Mouse (Mus musculus): ENCODE measurements around the gene Cflar.
"Not testable (repeated sequence)": the region's sequence is repeated elsewhere in the genome, so short reads cannot be mapped to it uniquely, and the experiment has no call there.

Cflar gene

GRCm38 (mm10) chr1:58734043-58734920 lies 23.0 kb downstream of the Cflar start:
- DNase-seq = no peak

GRCm38 (mm10) chr1:58735962-58736361 lies 24.7 kb downstream of the Cflar start:
- DNase-seq = no peak

- DNase-seq = no peak
Observed at GRCm38 (mm10) chr1:58736968-58737367, 25.7 kb downstream of the Cflar start.

- DNase-seq = no peak
Observed at GRCm38 (mm10) chr1:58739529-58739928, 28.2 kb downstream of the Cflar start.

- DNase-seq = no peak
Observed at GRCm38 (mm10) chr1:58742571-58743021, 31.3 kb downstream of the Cflar start.

GRCm38 (mm10) chr1:58743252-58743651 lies 31.9 kb downstream of the Cflar start:
- DNase-seq = no peak

- DNase-seq = peak; percentile 81
Observed at GRCm38 (mm10) chr1:58744645-58745044, 33.3 kb downstream of the Cflar start.

GRCm38 (mm10) chr1:58746880-58747279 lies 35.6 kb downstream of the Cflar start:
- peak; percentile 60 for DNase-seq

- no peak for DNase-seq
Observed at GRCm38 (mm10) chr1:58759451-58759850, 48.1 kb downstream of the Cflar start.

- DNase-seq = no peak
Observed at GRCm38 (mm10) chr1:58760581-58760980, 49.3 kb downstream of the Cflar start.

- peak; percentile 45 for DNase-seq
Observed at GRCm38 (mm10) chr1:58761391-58762275, 50.3 kb downstream of the Cflar start.

GRCm38 (mm10) chr1:58762576-58762975 lies 51.3 kb downstream of the Cflar start:
- DNase-seq = no peak

- DNase-seq = not testable (repeated sequence)
Observed at GRCm38 (mm10) chr1:58766446-58766845, 55.1 kb downstream of the Cflar start.

GRCm38 (mm10) chr1:58769136-58769535 lies 57.8 kb downstream of the Cflar start:
- DNase-seq = no peak

GRCm38 (mm10) chr1:58769701-58770100 lies 58.4 kb downstream of the Cflar start:
- DNase-seq = no peak

GRCm38 (mm10) chr1:58770111-58770720 lies 58.9 kb downstream of the Cflar start:
- DNase-seq = peak; percentile 70

GRCm38 (mm10) chr1:58772084-58772483 lies 60.8 kb downstream of the Cflar start:
- DNase-seq = no peak

- DNase-seq = no peak
Observed at GRCm38 (mm10) chr1:58773280-58773679, 62.0 kb downstream of the Cflar start.

GRCm38 (mm10) chr1:58773905-58774304 lies 62.6 kb downstream of the Cflar start:
- DNase-seq = peak; percentile 62

- no peak for DNase-seq
Observed at GRCm38 (mm10) chr1:58775361-58775760, 64.1 kb downstream of the Cflar start.

- no peak for DNase-seq
Observed at GRCm38 (mm10) chr1:58777583-58777982, 66.3 kb downstream of the Cflar start.

GRCm38 (mm10) chr1:58778226-58778625 lies 66.9 kb downstream of the Cflar start:
- no peak for DNase-seq

GRCm38 (mm10) chr1:58786276-58786675 lies 75.0 kb downstream of the Cflar start:
- no peak for DNase-seq

Measured in kidney, postnatal 10 days (tissue).